Mouse (Mus musculus) MEL (cell line): ENCODE results near the gene Ptpn20.

ENCODE experiments used
- CHD2 ChIP-seq: IDR thresholded peaks from 2 replicates; pipeline ENCODE4 v1.6.1; 2011; ENCODE audit warnings: low read length, improper control_type of control experiment
- CTCF ChIP-seq, 3 experiments: IDR thresholded peaks in 2 of 3; conservative IDR thresholded peaks in 1 of 3; 2 replicates each; pipeline ENCODE4 v1.5.1; 2011 to 2012; ENCODE audit warnings: low read length in 3 of 3, low read depth in 2 of 3, mild to moderate bottlenecking in 2 of 3, improper control_type of control experiment in 1 of 3, inconsistent platforms in 1 of 3, mixed read lengths in 1 of 3, moderate library complexity in 1 of 3; ENCODE audit not compliant: control insufficient read depth in 1 of 3, insufficient read depth in 1 of 3, poor library complexity in 1 of 3, severe bottlenecking in 1 of 3
- ETS1 ChIP-seq: IDR thresholded peaks from 2 replicates; pipeline ENCODE4 v1.6.1; 2012; ENCODE audit warnings: low read depth, mild to moderate bottlenecking, inconsistent platforms, low read length, improper control_type of control experiment, moderate library complexity
- GABPA ChIP-seq: IDR thresholded peaks from 2 replicates; pipeline ENCODE4 v1.6.1; 2012; ENCODE audit warnings: low read depth, mild to moderate bottlenecking, inconsistent platforms, low read length, improper control_type of control experiment, moderate library complexity
- GATA1 ChIP-seq: IDR thresholded peaks from 2 replicates; pipeline ENCODE4 v1.6.1; 2011; ENCODE audit warnings: low read depth, low read length, improper control_type of control experiment
- MAX ChIP-seq: IDR thresholded peaks from 2 replicates; pipeline ENCODE4 v1.6.1; 2011; ENCODE audit warnings: low read length, improper control_type of control experiment
- MXI1 ChIP-seq: IDR thresholded peaks from 2 replicates; pipeline ENCODE4 v1.6.1; 2011; ENCODE audit warnings: mild to moderate bottlenecking, low read depth, low read length, improper control_type of control experiment
- POLR2A ChIP-seq, 2 experiments: IDR thresholded peaks; 2 replicates each; pipeline ENCODE4 v1.6.1; 2011 to 2012; ENCODE audit warnings: low read length in 2 of 2, mild to moderate bottlenecking in 2 of 2, control low read depth in 1 of 2, improper control_type of control experiment in 1 of 2, low read depth in 1 of 2, moderate library complexity in 1 of 2; ENCODE audit not compliant: control insufficient read depth in 1 of 2, insufficient read depth in 1 of 2, poor library complexity in 1 of 2
- SIN3A ChIP-seq: IDR thresholded peaks from 2 replicates; pipeline ENCODE4 v1.6.1; 2012; ENCODE audit warnings: low read length, improper control_type of control experiment, inconsistent platforms
- UBTF ChIP-seq: IDR thresholded peaks from 2 replicates; pipeline ENCODE4 v1.6.1; 2012; ENCODE audit warnings: low read depth, mild to moderate bottlenecking, inconsistent platforms, low read length, improper control_type of control experiment, moderate library complexity, borderline replicate concordance; ENCODE audit not compliant: insufficient read depth
- ZNF384 ChIP-seq: IDR thresholded peaks from 2 replicates; pipeline ENCODE4 v1.6.1; 2012; ENCODE audit warnings: low read depth, mild to moderate bottlenecking, inconsistent platforms, low read length, improper control_type of control experiment

- no peak for TF ChIP-seq SIN3A
- no peak for TF ChIP-seq CTCF (IDR thresholded peaks at IDR 0.05 in 2 of 3, conservative IDR thresholded peaks at IDR 0.05 in 1 of 3; ENCODE audit: control insufficient read depth in 1 of 3, insufficient read depth in 1 of 3, low read depth in 2 of 3, low read length in 3 of 3, poor library complexity in 1 of 3, severe bottlenecking in 1 of 3)
- TF ChIP-seq ETS1: no peak
- no peak for TF ChIP-seq ZNF384
- no peak for TF ChIP-seq CHD2
- TF ChIP-seq POLR2A (IDR thresholded peaks at IDR 0.05; ENCODE audit: control insufficient read depth in 1 of 2, insufficient read depth in 1 of 2, low read depth in 1 of 2, low read length in 2 of 2, poor library complexity in 1 of 2): no peak
- no peak for TF ChIP-seq GABPA
- no peak for TF ChIP-seq MXI1
- no peak for TF ChIP-seq MAX
- no peak for TF ChIP-seq GATA1
- no peak for TF ChIP-seq UBTF
Measured at GRCm38 (mm10) chr14:33678740-33679139, 89.7 kb downstream of the Ptpn20 start.
